In the genomic region with DNA sequence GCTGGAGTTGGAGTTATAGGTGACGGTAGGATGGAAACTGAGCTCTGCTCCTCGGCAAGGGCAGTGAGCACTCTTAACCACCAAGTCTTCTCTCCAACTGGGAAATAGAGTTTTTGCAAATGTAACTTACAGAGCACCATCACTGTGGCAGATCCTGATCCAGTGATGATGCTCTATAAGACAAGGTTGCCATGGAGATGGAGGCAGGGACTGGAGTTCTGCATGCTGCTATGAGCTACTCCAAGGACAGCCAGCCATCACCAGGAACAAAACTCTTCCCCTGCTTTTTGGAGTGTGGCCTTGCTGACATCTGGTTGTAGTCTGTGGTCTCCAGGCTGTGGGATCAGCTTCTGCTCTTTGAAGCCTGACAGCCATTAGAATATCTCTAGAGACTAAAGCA, we compare ENCODE assay signal across 16 mouse cellular contexts.
"Had no signal": no experiment of that assay in that cellular context is flagged by ENCODE, and none has a peak within 500 bp of the region (broad histone marks: within the 10 kb centered on the region; RNA-seq: fewer than 3 reads in every experiment).

No protein-coding gene starts in this region.

- H3K4me2 ChIP-seq: neural tube, embryonic 13.5 days; neural tube, embryonic 15.5 days; stomach, embryonic 15.5 days had no signal

- H3K4me3 ChIP-seq: neural tube, embryonic 13.5 days; neural tube, embryonic 15.5 days; stomach, embryonic 15.5 days had no signal

- H3K27ac ChIP-seq: neural tube, embryonic 13.5 days; neural tube, embryonic 15.5 days; stomach, embryonic 15.5 days; stomach, postnatal 0 days had no signal

- H3K27me3 ChIP-seq: neural tube, embryonic 13.5 days; neural tube, embryonic 15.5 days; stomach, embryonic 15.5 days had no signal

- DNase-seq: retina, postnatal 1 day; right cerebral cortex, adult 18-20 months; right cerebral cortex, postnatal 14 days; right cerebral cortex, postnatal 25 days; right cerebral cortex, postnatal 4 days; spleen, adult 18-20 months; thymus, adult 18-20 months; thymus, adult 2 months; thymus, postnatal 14 days; thymus, postnatal 25 days; thymus, postnatal 36 days; thymus, postnatal 4 days had no signal

- H3K9ac ChIP-seq: neural tube, embryonic 13.5 days; neural tube, embryonic 15.5 days; stomach, embryonic 15.5 days had no signal

- H3K9me3 ChIP-seq: neural tube, embryonic 13.5 days; neural tube, embryonic 15.5 days; stomach, embryonic 15.5 days had no signal
